Comparison of ENCODE assay signal across 21 mouse cellular contexts in the genomic region with DNA sequence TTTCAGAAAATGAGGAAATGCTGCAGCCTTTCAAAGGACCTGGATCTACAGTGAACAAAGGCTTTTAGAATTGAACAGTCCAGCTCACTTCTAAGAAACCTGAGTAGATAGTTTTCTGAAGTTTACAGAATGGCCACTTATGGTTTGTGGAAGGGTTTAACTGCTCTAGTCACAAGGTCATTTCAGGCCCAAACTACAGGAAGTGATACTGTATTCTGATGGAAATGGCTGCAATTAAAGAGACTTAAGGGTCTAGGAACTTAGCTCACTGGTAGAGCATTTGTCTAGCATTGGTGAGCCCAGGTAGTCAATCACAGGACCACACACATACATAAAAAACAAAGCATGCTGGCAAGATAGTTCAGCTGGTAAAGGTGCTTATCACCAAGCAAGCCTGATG. TPM values are rescaled to one million over a fixed set of nuclear protein-coding genes. Genes with fewer than 3 reads are reported as not detected.
"Had no signal": no experiment of that assay in that cellular context is flagged by ENCODE, and none has a peak within 500 bp of the region (broad histone marks: within the 10 kb centered on the region; RNA-seq: fewer than 3 reads in every experiment).

No protein-coding gene starts in this region.

- H3K9ac ChIP-seq: liver, postnatal 0 days; lung, embryonic 15.5 days; midbrain, embryonic 12.5 days; neural tube, embryonic 13.5 days; neural tube, embryonic 15.5 days had no signal

- H3K27ac ChIP-seq: lung, embryonic 15.5 days; macrophage; midbrain, embryonic 12.5 days; neural tube, embryonic 13.5 days; neural tube, embryonic 15.5 days had no signal

- H3K27me3 ChIP-seq: lung, embryonic 15.5 days; megakaryocyte, embryonic 14.5 days; midbrain, embryonic 12.5 days; neural tube, embryonic 13.5 days; neural tube, embryonic 15.5 days had no signal

- DNase-seq: liver, postnatal 0 days; lung, adult 2 months; lung, postnatal 14 days; lung, postnatal 36 days; midbrain, embryonic 14.5 days; retina, postnatal 1 day; right cerebral cortex, adult 18-20 months; right cerebral cortex, postnatal 25 days; right cerebral cortex, postnatal 4 days; spleen, adult 18-20 months; thymus, adult 18-20 months; thymus, postnatal 14 days; thymus, postnatal 36 days had no signal

- H3K4me1 ChIP-seq: lung, embryonic 15.5 days; midbrain, embryonic 12.5 days; neural tube, embryonic 13.5 days; neural tube, embryonic 15.5 days had no signal

- H3K9me3 ChIP-seq: lung, embryonic 15.5 days; megakaryocyte, embryonic 14.5 days; midbrain, embryonic 12.5 days; neural tube, embryonic 13.5 days; neural tube, embryonic 15.5 days had no signal

- H3K4me3 ChIP-seq: lung, embryonic 15.5 days; megakaryocyte, embryonic 14.5 days; midbrain, embryonic 12.5 days; myocyte; neural tube, embryonic 13.5 days; neural tube, embryonic 15.5 days had no signal

RNA-seq across cellular contexts. Expression of a gene that starts 18.2 kb away (rescaled TPM):
- total RNA-seq: megakaryocyte progenitor cell, adult 5-6 weeks had no signal
- polyA plus RNA-seq: liver, postnatal 0 days; macrophage had no signal
